Mouse (Mus musculus): Measurements from ENCODE around the gene Mapk8ip3.

Mapk8ip3 gene

GRCm38 (mm10) chr17:24851381-24852125, 85.2 kb downstream of the Mapk8ip3 start:
- in situ Hi-C loops (cut with MboI; ENCODE audit: low sequenced_read_pairs), result no loop called here

GRCm38 (mm10) chr17:24850773-24851127, 86.0 kb downstream of the Mapk8ip3 start:
- in situ Hi-C loops (cut with MboI; ENCODE audit: low sequenced_read_pairs), result no loop called here

- in situ Hi-C loops (cut with MboI; ENCODE audit: low sequenced_read_pairs), result no loop called here
These were observed 86.6 kb downstream of the Mapk8ip3 start, which contains the start of gene Fahd1 for GRCm38 (mm10) chr17:24850065-24850772. TSS of gene Fahd1 (minus strand) at chr17:24850364.

- in situ Hi-C loops (cut with MboI; ENCODE audit: low sequenced_read_pairs), result no loop called here
These were observed 87.1 kb downstream of the Mapk8ip3 start for GRCm38 (mm10) chr17:24849733-24850064.

- in situ Hi-C loops (cut with MboI; ENCODE audit: low sequenced_read_pairs), result no loop called here
These were observed 88.2 kb downstream of the Mapk8ip3 start for GRCm38 (mm10) chr17:24848600-24849031.

GRCm38 (mm10) chr17:24847386-24847785, 89.4 kb downstream of the Mapk8ip3 start:
- in situ Hi-C loops (cut with MboI; ENCODE audit: low sequenced_read_pairs), result no loop called here

GRCm38 (mm10) chr17:24844525-24844924, 92.3 kb downstream of the Mapk8ip3 start:
- in situ Hi-C loops (cut with MboI; ENCODE audit: low sequenced_read_pairs), result no loop called here

- in situ Hi-C loops (cut with MboI; ENCODE audit: low sequenced_read_pairs), result no loop called here
These were observed 94.1 kb downstream of the Mapk8ip3 start for GRCm38 (mm10) chr17:24842631-24843030.

Measured in CH12F3 (cell line).